Mouse (Mus musculus): Measurements from ENCODE around the gene Gadd45gip1.

The Gadd45gip1 gene

GRCm38 (mm10) chr8:84847684-84848435 is 16.5 kb downstream of the Gadd45gip1 start:
- peak; percentile 39 for DNase-seq (ENCODE audit: low spot score)

- no peak for DNase-seq (ENCODE audit: low spot score)
Observed at GRCm38 (mm10) chr8:84856434-84856833, 25.1 kb downstream of the Gadd45gip1 start.

GRCm38 (mm10) chr8:84856864-84857441 is 25.6 kb downstream of the Gadd45gip1 start, which contains the start of gene Farsa:
Gene Farsa, plus strand, starts transcription at chr8:84856989.
- peak; percentile 97 for DNase-seq (ENCODE audit: low spot score)

- peak; percentile 59 for DNase-seq (ENCODE audit: low spot score)
Observed at GRCm38 (mm10) chr8:84871376-84872308, 40.3 kb downstream of the Gadd45gip1 start, which contains the start of gene Syce2. Gene Syce2, plus strand, starts transcription at chr8:84872111.

GRCm38 (mm10) chr8:84872309-84872965 is 41.1 kb downstream of the Gadd45gip1 start:
- no peak for DNase-seq (ENCODE audit: low spot score)

- no peak for DNase-seq (ENCODE audit: low spot score)
Observed at GRCm38 (mm10) chr8:84873016-84873415, 41.7 kb downstream of the Gadd45gip1 start.

GRCm38 (mm10) chr8:84874339-84874738 is 43.0 kb downstream of the Gadd45gip1 start:
- DNase-seq (ENCODE audit: low spot score) = no peak

- DNase-seq (ENCODE audit: low spot score) = peak; percentile 64
Observed at GRCm38 (mm10) chr8:84877297-84878035, 46.1 kb downstream of the Gadd45gip1 start.

- DNase-seq (ENCODE audit: low spot score) = no peak
Observed at GRCm38 (mm10) chr8:84878915-84879314, 47.6 kb downstream of the Gadd45gip1 start.

- no peak for DNase-seq (ENCODE audit: low spot score)
Observed at GRCm38 (mm10) chr8:84884728-84885127, 53.4 kb downstream of the Gadd45gip1 start.
